Mouse (Mus musculus): ENCODE data around the gene Tacc3.

- TF ChIP-seq POLR2A (IDR thresholded peaks at IDR 0.05; ENCODE audit: borderline replicate concordance, insufficient read depth, low read length) (no peak), CTCF (IDR thresholded peaks at IDR 0.05; ENCODE audit: borderline replicate concordance, insufficient read depth, low read depth, low read length) (no peak)
Measured at GRCm38 (mm10) chr5:33703999-33704398, 46.1 kb downstream of the Tacc3 start.
